Mouse (Mus musculus) CH12F3 (cell line): ENCODE measurements around the gene Dolk.

Source experiments
- in situ Hi-C: fragments of 300-500 bp; cut with MboI; formaldehyde crosslinking; loops from 2 replicates; pipeline ENCODE4 v1.14.3; 2020; ENCODE audit warnings: low sequenced_read_pairs

Dolk gene

GRCm38 (mm10) chr2:30251417-30252104 is 34.6 kb downstream of the Dolk start:
- in situ Hi-C loops = no loop called here

DNA sequence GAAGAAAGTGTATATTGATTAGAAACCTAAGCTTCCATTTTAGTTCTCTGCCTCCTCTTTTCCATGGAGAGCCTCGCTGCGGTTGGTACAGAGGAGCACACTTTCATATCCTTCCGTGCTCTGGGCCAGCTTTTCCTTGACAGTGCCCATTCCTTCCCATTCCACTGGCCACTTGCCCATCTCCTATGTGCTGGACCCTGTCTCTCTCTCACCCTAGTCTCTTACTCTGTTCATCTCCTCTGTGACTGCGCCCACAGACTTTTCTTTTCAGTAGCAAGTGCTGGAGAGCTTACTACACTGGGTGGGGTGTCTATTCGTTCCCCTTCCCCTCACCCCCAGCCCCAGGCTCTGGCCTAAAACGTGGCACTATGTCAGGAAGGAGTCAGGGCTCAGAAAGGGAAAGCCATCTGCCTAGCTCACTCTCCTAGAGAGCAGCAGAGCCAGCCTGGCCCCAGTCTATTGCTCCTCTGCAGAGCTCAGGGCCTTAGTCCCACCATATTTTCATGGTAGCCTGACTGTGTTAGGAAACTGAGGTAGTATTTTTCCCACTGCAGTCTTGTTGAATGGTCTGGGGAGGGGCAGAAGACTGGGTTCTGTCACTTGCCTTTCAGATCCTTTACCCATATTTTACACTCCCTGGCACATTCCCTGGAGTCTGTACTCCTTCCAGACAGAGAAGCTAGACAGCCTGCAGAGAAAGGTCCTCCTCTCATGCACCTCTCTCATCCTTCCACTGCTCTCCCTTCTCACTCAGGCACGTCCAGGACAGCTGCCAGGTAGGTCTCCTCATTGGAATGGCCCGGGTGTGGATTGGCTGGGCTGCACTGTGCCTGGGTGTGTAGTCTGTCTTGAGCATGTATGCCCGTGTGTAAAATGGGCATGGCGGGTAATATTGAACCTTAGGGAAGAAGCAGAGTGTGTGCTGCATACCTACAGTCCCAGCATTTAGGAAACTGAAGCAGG is 35.7 kb downstream of the Dolk start:
- in situ Hi-C loops = no loop called here

GRCm38 (mm10) chr2:30249182-30249581 is 37.0 kb downstream of the Dolk start:
- in situ Hi-C loops = no loop called here

DNA sequence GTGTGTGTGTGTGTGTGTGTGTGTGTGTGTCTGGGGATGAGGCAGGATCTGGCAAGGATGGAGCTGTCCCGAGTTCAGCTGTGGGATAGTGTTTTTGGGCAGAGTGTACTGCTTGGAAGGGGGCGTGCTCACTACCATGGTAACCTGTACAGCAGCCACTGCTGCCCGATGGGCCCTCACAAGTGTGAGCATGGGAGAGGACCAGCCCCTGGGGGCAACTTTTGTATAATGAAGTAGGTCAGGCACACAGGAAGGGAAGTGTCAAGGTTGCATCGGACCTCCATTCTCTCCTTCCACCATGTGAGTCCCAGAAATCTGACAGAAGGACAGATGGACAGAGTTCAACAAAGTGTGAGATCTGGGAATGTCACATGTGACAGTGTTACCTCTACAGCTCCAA is 38.5 kb downstream of the Dolk start:
- in situ Hi-C loops = no loop called here

DNA sequence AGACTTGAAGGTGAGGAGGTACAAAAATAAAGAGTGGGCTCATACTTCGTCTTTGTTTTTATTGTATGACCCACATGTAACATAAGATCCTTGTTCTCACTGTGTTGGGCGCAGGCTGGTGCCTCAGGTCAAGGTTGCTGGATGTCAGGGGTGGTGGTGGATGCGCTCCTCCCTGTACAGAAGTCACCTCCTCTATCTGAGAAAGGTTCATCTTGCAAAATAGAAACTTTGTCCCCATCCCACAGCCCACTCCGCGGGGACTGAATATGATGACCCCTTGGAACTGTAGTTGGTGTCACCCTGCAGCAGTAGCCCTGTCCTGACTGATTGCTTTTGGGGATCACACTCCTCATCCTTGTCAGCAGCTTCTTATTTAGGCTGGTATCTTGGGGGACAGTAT is 39.1 kb downstream of the Dolk start:
- in situ Hi-C loops = no loop called here

GRCm38 (mm10) chr2:30244595-30245178 is 41.4 kb downstream of the Dolk start:
- in situ Hi-C loops = no loop called here

DNA sequence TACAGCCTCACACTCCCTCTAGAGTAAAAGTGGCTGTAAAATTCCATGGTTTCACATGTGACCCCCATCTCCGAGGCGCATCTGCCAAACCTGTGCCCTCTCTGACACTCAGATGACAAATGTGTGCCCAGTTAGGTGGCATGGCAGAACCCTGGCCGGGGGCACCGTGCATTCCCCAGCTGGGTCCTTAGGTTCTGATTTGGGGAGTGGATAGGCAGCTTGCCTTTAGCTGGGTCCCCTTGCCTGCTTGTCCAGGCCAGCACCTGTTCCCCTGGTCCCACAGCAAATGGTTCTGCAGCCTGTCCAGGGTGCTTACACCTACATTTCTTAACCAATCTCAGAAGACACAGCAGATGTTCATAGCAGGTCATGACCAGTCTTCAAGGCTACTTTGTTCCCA is 42.7 kb downstream of the Dolk start:
- in situ Hi-C loops = no loop called here

DNA sequence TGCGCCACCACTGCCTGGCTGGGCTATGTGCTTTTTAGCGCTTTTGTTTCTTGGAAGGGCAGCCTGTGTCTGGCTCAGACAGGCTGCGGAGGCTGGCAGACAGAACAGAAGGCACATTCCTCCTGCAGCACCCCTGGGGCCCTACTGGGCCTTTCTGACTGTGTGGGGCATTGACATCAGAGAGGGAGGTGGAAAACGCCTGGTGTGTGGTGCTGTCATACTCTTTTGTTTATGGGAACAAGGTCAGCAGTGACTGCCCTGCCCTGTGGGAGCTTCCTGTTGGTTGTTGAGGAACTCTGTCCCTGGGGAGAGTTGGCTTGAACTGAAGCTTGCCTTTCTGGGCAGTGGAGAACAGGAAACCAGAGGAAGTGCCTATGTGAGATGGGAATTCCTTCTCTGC is 43.6 kb downstream of the Dolk start:
- in situ Hi-C loops = no loop called here

DNA sequence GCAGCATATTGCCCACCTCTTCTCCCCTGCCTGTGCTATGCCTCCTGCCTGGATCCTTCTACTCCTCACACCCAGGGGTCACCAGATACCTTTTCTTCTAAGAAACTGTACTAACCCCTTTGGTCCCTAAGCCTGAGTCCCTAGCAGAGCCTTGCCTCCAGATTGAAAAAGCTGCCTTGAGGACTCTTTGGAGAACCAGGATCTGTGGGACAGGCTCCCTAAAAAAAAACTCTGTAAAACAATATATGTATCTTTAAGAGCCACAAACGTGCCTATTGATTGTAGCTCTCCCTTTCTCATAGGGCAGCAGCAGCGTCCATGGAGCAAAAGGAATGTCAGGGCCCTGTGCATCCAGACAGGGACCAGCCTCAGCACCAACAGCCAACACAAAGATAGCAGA is 45.9 kb downstream of the Dolk start, which contains the start of gene Gm28035:
TSS of gene Gm28035 (plus strand) at position 301 of the 400 bp plus-strand sequence.
- in situ Hi-C loops = no loop called here

- in situ Hi-C loops = no loop called here
These were observed 46.4 kb downstream of the Dolk start for GRCm38 (mm10) chr2:30239777-30240176.

GRCm38 (mm10) chr2:30238906-30239465 is 47.1 kb downstream of the Dolk start:
- in situ Hi-C loops = no loop called here

DNA sequence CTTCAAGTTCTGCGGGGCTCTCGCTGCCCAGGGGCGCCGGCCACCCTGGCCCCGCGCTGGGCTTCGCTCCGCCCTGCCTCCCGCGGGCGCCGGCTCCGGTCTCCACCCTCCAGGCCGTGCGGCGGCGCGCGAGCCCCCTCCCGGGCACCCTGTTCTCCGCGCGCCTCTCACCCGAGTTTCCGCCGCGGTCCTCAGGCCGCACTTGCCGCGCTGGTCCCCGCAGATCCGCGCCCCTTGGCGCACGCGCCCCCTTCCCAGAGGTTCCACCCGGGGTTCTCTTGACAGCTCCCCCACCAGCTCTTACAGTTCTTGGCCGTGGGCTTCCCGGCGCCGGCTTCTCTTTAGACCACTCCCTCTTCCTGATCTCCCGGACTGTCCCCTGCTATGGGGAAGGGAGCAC is 48.3 kb downstream of the Dolk start:
- in situ Hi-C loops = no loop called here

- in situ Hi-C loops = no loop called here
These were observed 48.8 kb downstream of the Dolk start, which contains the start of gene Lrrc8a for GRCm38 (mm10) chr2:30237199-30237880. Lrrc8a (plus strand) TSS chr2:30237715.

- in situ Hi-C loops = no loop called here
These were observed 49.5 kb downstream of the Dolk start for GRCm38 (mm10) chr2:30236426-30237198.

DNA sequence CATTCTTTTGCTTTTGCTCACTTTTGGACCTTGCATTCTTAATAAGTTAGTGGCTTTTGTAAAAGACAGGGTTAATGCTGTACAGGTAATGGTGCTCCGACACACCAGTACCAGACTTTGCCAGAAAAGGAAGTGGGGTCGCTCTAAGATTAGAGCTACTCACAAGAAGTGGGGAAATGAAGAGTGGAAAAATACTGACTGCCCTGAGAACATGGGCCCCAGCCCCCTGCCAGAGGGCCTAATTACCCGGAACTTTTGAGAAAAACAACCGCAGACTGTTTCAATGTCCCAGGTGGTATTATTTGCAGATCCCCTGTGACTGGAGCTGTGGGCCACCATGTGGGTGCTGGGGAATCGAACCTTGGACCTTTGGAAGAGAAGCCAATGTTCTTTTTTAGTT is 50.5 kb downstream of the Dolk start:
- in situ Hi-C loops = no loop called here
